Mouse (Mus musculus) heart, postnatal 10 days (tissue): ENCODE results near the gene Rars2. TPM values are rescaled to one million over a fixed set of nuclear protein-coding genes. Genes with fewer than 3 reads are reported as not detected.

ENCODE experiments used
- total RNA-seq, 2 experiments: library from RNA; stranded (reverse); gene quantifications; 2 replicates each; pipeline ENCODE4 v1.2.3; 2021

The Rars2 gene
- total RNA-seq, 2 experiments from 2014 or later: 28.0 to 32.5 TPM

Other genes with a start within 250 kb of the Rars2 start
- gene Akirin2, start 64.0 kb upstream of the Rars2 start, total RNA-seq: 10 to 100 TPM; 59.4 to 69.5 TPM
- gene Orc3, start within 50 bp of the Rars2 start, total RNA-seq: 10 to 100 TPM; 42.0 to 43.9 TPM
- 10 to 100 TPM; 19.6 to 24.5 TPM for gene Slc35a1, start 72.5 kb downstream of the Rars2 start, total RNA-seq
- gene Cfap206, start 115.2 kb downstream of the Rars2 start, total RNA-seq: under 1 TPM; 0.10 to 0.29 TPM
- gene Gm136, start 141.3 kb downstream of the Rars2 start, total RNA-seq: not detected
- gene Smim8, start 163.5 kb downstream of the Rars2 start, total RNA-seq: 10 to 100 TPM; 44.5 to 50.7 TPM